Mouse (Mus musculus): Measurements from ENCODE around the gene Iqgap2.
A peak's percentile ranks its signal among the peaks of the same experiment; 100 is the strongest.

Iqgap2 gene

DNA sequence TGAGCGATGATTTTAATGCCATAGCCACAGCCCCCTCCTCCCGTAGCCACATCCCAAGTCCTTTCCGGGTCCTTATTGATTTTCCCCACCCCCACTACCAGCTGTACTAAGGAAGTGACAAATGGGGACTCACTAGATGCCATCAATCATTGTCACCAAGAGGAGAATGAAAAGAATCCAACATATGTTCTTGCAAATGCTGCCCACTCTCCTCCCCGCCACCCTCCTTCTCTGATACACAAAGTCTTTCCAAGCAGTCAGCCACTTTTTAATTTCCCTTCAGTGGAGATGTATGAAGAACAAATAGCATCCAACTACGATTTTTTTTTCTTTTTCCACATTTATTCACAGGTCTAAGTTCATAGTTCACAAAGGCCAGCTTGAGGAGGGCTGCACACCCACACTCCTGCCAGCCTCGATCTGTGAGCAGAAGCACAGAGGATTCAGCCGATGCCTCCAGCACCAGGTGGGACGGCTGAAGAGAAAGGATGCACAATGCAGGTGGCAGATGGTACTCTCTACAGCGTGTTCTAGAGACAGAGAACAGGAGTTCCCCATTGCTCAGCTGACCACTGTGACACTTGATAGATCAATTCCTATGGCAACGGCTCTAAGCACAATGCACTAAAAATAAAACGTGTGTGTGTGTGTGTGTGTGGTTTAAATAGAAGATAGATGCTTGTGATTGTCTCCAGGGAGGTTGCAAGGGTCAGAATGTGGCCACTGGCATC, 116.6 kb downstream of the Iqgap2 start:
- DNase-seq: no peak

DNA sequence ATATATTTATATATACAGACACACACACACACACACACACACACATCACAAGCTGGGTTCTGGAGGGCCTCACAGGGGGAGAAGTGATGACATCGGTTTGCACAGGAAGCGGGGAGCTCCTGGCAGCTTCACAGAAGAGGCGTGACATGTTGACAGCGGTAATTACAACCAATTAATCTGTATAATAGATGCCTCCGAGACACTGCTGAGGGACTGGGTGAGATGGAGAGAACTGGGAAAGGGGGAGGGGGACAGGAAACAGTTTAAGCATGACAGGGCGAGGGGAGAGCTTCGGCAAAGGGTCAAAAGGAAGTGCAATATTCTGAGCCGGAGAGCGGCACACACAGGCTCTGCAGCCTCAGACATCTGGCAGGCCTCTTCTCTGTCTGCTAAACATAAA, 126.7 kb downstream of the Iqgap2 start:
- peak; percentile 81 for DNase-seq

DNA sequence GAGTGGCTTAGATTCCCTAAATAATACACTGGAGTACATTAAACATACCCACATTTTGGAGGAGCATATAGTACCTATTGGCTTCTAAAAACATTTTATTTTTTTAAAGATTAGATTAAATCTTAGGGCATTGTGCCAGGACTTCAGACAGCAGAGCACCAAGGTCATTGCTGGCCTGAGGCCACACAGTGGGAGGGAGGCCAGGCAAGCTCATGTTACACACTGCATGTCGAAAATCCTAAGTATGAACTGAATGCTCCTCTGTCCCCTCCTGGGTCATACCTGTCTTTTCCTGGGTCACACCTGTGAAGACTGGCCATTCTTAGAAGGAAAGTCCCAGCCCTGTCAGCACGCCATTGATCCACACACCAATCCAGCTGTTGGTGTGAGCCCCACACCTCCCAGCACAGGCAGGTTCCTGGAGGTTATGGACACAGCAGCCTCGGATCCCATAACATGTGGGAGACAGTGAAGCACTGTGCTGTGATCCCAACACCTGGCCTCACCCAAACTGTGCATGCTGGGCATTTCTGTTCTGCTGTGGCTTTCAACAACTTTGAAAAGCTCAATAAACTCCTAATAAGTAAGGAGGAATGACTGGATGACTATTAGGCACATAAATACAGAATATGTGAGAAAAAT, 127.7 kb downstream of the Iqgap2 start:
- no peak for DNase-seq

DNA sequence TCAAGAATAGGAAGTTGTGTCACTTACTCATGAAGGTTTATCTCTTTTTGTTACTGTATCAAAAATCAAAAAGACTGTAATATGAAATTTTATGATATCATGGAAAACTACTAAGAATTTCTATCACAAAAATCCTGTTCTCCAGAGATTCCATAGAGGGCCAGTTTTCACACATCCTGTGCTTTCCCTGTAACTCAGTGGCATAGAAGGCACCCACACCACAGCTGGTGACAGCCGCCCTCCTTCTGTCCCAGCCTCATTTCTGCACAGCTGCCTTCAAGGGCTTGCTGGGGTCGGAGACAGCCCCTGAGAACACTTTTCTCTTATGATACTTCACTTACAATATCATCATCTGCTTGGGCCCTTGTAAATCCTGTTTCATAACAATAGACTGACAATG, 131.9 kb downstream of the Iqgap2 start:
- DNase-seq: no peak

DNA sequence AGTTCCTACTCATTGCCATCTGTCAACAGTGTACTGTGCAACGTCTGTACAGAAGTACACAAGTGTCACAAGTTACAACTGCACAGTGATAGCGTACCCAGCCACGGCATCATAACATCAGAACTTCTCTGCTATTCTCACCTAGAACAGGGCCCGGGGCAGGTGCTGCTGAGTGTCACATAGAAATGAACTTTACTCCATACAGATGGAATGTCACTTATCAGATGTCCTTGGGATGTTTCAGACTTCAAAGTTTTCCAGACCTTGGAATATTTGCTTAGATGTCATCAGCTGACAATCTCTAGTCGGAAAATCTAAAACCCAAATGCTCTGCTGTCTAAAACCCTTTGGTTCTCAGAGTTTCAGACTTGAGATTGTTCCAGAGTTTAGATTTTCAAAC, 137.4 kb downstream of the Iqgap2 start:
- DNase-seq: no peak

DNA sequence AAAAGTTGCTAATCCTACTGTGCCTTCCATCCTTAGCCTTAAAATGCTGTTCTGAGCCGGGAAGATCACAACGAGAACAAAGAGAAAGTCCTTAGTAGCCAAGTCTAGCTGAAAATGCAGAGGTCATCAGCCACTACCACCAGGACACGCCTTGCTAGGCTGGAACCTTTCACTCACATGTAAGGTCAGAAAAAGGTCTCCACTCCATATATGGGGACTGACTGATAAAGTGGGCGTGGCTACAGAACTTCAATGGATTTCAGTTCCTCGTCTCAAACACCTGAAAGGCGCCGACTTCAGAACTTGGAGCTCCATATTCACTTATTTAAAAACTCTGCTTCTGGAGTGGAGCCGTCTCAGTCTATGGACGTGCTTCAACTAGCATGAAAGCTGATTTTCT, 139.3 kb downstream of the Iqgap2 start:
- no peak for DNase-seq

DNA sequence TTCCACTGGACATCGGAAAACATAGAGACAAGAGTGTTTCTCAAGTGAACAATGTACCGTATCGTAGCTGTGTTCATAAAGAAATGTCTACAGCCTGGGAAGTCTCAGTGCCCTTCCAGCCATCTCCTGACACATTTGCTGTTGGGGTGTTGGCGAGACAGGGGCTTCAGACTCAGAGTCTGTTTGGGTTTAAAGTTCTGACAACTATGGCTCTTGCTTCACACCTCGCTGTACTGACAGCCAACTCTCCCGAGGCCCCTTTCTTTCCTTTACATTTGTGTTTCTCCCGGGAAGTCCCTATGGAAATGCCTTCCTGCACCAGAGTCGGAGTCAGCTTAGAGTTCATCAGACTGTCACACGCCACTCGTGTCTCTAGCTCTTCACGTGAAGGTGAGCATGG, 144.2 kb downstream of the Iqgap2 start:
- DNase-seq: no peak

DNA sequence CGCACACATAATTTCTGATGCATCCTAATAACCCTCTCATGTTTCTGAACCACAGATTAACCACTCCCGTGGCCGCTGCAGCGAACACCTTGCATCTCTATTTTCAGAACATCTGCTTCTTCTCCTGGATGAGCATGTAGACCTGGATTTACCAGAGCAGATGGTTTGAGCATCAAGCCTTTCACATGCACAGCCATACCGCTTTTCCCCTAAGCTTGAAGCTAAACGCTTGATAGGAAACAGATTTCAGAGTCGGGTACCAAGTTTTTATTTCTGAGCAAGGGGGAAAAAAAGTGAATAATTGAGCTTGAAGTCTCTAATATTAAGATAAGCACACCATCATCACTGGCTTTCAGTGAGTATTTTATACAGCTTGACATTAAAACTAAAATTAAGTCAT, 144.6 kb downstream of the Iqgap2 start:
- no peak for DNase-seq

DNA sequence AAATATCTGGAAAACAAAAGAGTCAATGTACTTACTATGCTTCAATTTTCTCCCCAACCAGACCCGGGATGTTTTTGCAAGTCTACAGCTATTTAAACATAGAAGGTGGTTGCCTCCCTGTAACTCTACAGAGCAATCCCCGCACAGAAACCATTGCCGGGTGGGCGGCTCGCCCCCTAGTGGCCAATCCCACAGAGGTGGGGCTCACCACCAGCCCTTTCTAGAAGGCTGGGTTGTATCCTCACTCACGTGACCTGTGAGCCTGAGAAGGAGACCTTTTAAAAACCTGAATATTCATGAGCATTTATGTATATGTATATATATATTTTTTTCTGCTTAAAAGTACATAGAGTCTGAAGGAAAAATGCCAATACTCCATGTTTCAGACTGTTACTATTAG, 145.2 kb downstream of the Iqgap2 start:
- DNase-seq: peak; percentile 77

DNA sequence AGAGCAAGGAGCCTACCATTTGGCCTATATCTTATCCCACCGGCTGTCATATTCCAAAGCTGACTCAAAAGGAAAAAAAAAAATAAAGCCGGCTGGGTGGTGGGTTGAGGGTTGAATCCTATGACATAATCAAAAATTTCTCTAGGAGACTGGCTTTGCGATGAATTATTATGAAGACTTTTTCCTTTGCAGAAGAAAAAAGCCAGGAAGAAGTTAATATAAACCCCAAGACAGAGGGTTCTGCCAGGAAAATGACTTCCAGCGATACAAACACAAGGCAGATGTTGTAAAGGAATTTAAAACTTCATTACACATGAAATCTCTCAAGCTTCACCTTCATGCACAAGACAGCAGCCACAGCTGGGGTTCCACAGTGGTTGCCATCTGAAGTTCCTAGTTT, 146.3 kb downstream of the Iqgap2 start:
- DNase-seq: peak; percentile 67

DNA sequence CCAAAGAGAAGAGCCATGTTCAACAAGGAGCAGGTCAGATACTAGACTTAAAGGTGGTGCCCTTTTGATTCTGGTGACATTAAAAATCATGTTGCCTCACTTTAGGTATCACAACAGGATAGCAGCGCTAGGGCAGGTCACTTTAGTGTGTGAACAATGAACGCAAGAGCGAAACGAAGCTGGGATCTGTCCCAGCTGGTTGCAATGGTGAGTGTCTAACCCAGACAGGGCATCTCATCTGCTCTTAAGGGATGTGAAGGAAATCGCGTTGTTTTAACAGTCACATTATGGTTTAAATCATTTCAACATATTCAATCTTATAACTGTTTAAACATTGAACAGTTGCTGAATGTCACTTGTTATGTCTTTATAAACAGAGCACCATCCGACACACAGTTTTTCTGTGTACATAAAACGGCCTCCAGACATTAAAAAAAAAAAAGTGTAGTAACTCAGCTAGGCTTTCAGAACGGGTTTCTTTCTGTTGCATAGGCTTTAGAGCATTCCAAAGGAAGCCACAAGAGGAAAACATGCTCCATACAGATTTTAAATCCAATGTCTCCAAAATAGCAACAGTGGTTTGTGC, 148.7 kb downstream of the Iqgap2 start:
- no peak for DNase-seq

DNA sequence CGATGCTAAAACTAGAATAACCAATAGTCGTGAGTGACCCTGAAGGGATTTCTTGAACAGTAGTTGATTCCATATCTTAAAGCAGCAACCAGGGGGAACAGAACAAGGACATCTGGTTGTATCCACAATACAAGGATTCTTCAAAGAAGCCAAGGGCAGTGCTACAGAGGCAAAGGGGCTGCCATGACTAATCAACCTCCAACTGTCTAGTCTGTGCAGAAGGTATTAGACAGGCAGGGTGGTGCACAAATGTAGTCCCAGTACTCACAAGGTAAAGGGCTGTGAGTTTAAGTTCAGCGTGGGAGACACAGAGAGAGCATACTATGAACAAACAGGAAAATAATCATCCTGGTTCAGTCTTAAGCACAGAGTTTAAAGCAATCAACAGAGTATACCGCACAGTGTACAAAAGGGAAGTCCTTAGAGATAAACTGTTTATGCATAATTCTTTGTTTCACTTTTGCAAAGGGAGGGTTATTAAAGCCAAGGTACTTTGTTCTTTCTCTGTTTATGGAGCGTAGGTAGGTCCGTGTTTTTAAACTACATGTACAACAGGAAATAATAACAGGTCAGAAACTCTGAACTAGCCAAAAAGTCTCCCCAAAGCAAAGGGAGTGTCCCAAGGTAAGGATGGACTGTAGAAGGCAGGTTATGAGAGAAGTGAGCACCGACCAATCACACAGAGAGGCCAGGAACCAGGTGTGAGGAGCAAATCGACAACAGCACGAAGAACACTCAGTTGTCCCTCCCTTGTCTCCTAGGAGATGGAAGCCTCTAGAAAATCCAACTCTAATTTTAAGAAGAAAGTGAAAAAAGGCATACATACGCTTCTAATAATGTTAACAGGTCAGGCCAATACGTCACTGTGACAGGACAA, 149.7 kb downstream of the Iqgap2 start:
- no peak for DNase-seq

DNA sequence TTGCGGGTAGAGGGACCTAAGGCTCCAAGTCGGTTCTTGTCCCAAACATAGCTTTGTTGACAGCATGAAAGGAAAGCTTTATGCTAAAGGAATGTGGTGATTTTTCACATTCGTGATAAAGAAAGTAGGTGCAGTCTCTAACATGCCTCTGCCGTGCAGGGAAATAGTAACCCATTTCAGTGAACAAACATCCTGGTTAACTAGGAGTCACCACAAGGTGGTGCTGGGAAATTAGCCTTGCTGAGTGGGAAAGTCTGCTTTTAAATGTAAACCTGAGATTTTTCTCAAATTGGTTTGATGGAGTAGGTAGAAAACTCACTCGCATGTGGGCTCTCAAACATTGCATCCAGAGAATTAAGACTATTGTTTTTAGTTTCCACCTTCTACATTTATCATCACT, 152.1 kb downstream of the Iqgap2 start:
- DNase-seq: no peak

DNA sequence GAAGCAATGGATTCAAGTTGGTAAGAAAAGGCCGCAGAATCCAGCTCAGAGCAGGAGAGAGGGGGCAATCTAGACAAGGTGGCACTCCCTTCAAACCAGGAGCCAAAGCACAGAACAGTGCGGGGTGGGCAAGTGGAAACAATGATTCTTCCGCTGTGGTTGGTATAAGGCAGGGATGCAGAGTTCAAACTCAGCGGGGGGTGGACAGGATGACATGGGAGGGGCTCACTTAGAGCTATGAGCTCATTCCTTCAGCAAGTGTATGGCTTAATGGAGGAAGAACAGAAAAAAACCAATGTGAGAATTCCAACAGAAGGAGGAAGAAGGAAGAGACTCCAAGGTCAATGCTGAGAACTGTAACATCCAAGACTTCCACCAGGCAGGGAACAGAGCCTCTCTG, 161.2 kb downstream of the Iqgap2 start:
- no peak for DNase-seq

DNA sequence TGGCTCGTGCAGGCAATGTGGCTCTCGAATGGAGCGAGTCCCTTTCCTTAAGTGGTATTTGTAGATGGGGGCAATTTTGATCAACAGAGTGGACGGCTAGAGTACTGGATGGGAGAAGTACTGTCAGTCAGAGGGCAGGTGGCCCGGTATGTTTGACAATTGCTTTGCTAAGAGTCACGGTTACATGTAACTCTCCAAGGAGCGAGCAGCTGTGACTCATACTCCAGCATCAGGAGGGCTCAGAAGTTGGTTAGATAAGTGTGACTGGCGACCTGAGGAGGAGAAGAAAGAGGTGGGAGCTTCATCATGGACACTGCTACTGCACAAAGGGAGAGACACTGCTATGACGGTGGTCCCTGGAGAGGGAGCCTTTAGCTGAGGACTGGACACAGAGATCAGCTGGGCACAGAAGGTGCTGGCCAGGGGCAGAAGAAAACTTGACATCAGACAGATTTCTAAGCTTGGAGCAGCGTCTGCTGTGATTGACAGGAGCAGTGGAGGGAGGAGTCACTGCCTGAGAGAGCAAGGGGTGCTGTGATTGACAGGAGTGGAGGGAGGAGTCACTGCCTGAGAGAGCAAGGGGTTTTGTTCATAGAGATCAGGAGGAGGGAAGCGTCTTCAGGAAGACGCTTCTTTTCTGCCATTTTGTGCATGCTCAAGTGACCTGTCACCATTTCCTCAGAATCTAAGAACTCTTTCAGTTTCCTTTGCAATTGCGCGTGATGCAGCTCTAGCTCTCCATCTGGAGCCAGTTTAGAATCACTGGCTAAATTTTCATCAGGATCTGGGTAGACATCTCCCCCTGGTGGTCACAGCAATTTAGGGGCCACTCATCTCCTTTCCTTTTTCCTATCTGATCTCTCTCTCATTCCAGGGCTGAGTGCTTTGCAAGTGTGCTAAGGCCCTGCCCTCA, 172.1 kb downstream of the Iqgap2 start:
- peak; percentile 86 for DNase-seq

DNA sequence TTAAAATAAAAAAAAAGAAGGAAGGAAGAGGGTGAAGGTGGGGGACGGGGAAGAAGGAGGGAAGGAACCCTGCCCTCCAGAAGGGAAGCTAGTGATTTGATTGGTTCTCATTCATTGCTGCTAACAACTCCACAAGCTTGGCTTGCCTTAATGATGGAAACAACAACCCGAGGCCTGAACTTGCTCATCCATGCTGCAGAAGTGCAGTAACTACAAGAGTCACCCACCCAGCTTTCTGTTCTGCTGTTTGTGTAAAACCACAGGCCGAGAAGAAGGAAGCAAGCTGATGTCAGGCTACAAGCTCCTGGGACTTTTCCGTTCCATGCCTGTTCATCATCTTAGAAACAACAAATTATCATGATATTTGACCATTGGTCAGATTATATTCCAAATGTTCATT, 176.4 kb downstream of the Iqgap2 start:
- no peak for DNase-seq

DNA sequence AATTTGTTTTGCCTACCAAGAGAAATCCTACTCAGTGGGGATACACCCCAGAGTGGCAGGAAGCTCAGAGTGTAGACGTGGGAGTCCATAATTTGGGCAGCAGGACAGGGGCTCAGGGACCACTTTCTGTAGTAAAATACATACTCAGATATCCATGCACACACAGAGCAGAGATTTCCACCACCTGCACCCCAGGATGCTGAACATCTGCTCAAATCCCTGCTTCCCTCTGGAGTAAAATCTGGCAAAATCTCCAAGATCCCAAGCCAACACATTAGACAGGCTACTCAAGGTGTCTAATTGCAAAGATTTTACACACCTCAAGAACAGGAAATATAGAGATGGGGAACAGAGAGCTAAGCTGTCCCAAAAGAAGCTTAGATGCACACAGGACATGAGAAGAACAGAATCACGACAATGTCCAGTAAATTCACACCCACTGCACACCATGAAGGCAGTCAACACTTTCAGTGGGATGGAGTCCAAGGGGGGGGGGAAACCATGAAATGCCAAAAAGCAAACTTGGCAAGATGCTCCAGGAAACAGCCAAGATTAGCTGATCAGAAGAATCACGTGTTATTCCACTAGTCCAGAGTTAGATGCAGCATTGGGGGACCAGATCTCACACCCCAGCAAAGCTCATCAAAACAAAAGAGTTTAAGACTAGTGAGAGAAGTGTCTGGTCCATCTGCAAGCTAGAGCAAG, 177.3 kb downstream of the Iqgap2 start:
- no peak for DNase-seq

DNA sequence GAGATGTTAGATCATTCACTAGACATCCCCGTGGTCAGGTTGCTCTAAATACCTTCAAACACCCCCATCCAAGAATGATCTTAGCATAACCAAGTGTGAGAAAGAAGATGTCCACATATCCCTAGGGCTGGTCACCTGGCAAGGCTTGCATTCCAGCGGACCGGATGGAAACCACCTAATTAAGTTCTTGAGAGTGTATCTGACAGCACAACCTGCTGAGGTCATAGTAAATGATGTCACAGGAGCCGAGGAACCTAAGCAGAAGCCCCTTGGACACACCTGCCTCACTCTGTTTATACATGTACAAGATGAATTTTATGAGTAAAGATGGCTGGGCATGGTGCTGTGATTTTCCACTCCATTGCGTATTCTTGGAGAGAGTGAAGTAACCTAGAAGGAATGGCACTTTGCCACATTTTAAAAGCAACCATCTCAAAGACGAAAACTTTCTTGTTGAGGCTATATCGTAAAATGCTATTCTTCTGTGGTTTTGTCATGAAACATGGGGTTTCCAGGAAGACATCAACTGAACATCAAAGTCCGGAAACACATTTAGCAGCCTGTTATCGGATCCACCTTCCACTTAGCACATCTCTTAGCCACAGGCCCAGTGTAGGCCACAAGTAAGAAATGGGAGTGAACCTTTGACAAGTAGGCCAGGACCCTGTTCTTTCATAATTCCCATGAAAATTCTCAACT, 179.0 kb downstream of the Iqgap2 start:
- DNase-seq: no peak

DNA sequence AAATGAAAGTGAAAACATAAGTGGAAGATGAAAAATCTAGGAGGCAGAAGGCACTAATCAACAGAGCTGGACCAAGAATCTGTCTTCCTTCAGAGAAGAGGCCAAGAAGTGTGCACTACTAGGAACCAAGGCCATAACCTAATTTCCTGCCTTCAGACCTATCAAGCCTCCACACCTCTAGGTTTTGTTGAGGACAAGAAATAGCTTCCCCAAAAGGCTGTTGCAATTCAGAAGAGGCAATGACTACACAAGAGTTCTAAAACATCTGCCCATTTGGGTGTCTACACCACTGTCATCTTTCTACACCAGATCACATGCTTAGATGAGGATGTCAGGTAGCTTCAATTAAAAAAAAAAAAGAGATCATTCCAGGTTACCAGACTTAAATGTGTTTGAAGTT, 179.7 kb downstream of the Iqgap2 start:
- DNase-seq: no peak

DNA sequence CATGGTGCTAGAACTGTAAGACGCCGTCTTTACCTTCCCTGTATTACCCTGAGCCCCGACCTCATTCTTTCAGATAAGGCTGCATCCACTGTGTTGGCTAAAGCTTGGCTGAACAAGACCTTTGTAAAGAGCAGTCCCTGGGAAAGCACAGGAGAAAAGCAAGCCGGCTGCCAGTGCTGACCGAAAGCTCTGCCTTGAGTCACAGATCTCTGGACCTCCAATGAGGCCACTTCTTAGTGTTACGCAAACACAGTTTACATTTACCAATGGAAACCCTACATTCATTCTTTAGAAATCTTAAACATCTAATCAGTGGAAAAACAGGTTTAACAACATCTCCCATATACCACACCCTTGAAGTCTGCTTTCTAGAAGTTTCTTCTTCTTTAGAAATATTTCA, 186.1 kb downstream of the Iqgap2 start:
- no peak for DNase-seq

DNA sequence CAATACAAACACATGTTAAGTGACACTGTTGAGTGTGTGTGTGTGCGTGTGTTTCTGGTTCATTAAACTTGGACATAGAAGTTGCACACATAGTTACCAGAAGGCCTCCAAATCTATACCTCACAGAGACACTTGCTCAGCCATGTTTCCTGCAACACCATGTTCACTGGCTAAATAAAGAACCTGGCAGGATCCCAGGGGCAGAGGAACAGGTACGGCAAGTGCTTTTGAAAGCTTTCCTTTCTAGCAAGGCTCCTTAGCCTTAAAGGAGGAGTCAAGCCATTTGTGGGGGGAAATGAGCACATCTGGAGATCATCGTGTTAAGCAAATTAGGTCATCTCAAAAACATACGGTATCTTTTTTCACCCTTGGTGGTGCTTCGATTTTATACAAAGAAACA, 188.3 kb downstream of the Iqgap2 start:
- no peak for DNase-seq

All from lung, postnatal 10 days (tissue).